Mouse (Mus musculus): Measurements from ENCODE around the gene Dusp10. TPM values are rescaled to one million over a fixed set of nuclear protein-coding genes. Genes with fewer than 3 reads are reported as not detected.

Dusp10 gene
- total and polyA plus RNA-seq, 2 experiments = 2.1 to 6.5 TPM

- H3K4me3 ChIP-seq (ENCODE audit: insufficient read depth, low read depth, low read length) = no peak overlapping the region
- peak overlapping the region; percentile 14 for H3K27ac ChIP-seq (replicated peaks; ENCODE audit: insufficient read depth, low read depth, low read length)
- WGBS = 68% methylated on average over 4 of the region's 4 CpGs
- no peaks in the 10 kb centered on the region for H3K36me3 ChIP-seq (ENCODE audit: control insufficient read depth, insufficient read depth, low read length)
- no peaks in the 10 kb centered on the region for H3K27me3 ChIP-seq (ENCODE audit: control insufficient read depth, insufficient read depth, low read length)
- H3K9ac ChIP-seq (ENCODE audit: low read depth, low read length) = no peak overlapping the region
- H3K79me2 ChIP-seq (ENCODE audit: control insufficient read depth, insufficient read depth, low read length) = peaks cover 13% of the 10 kb centered on the region; the same call in 1 of the 2 replicates
- no peak for DNase-seq (ENCODE audit: extremely low read depth, low read depth, low spot score)
- peaks cover 32% of the 10 kb centered on the region for H3K4me1 ChIP-seq (ENCODE audit: control insufficient read depth, insufficient read depth, low read length)
- TF ChIP-seq POLR2A (IDR thresholded peaks at IDR 0.05; ENCODE audit: extremely low read depth, insufficient read depth, low read length) (no peak), CTCF (IDR thresholded peaks at IDR 0.05; ENCODE audit: low read depth, low read length) (no peak)
Observed at GRCm38 (mm10) chr1:184052331-184052730, 39.2 kb downstream of the Dusp10 start.

- WGBS = 18% methylated on average over 4 of the region's 4 CpGs
- peaks cover 38% of the 10 kb centered on the region for H3K4me1 ChIP-seq (ENCODE audit: control insufficient read depth, insufficient read depth, low read length)
Observed at GRCm38 (mm10) chr1:184053141-184053540, 40.0 kb downstream of the Dusp10 start.

GRCm38 (mm10) chr1:184053711-184054110, 40.6 kb downstream of the Dusp10 start:
- H3K9ac ChIP-seq (ENCODE audit: low read depth, low read length) = no peak overlapping the region
- no peaks in the 10 kb centered on the region for H3K36me3 ChIP-seq (ENCODE audit: control insufficient read depth, insufficient read depth, low read length)
- 64% methylated on average over 4 of the region's 4 CpGs for WGBS
- peaks cover 40% of the 10 kb centered on the region for H3K4me1 ChIP-seq (ENCODE audit: control insufficient read depth, insufficient read depth, low read length)
- no peaks in the 10 kb centered on the region for H3K27me3 ChIP-seq (ENCODE audit: control insufficient read depth, insufficient read depth, low read length)
- no peak for TF ChIP-seq POLR2A (IDR thresholded peaks at IDR 0.05; ENCODE audit: extremely low read depth, insufficient read depth, low read length)
- TF ChIP-seq CTCF (IDR thresholded peaks at IDR 0.05; ENCODE audit: low read depth, low read length) = no peak
- peaks cover 16% of the 10 kb centered on the region; the same call in 1 of the 2 replicates for H3K79me2 ChIP-seq (ENCODE audit: control insufficient read depth, insufficient read depth, low read length)
- peak overlapping the region; percentile 85 for H3K27ac ChIP-seq (replicated peaks; ENCODE audit: insufficient read depth, low read depth, low read length)
- H3K4me3 ChIP-seq (ENCODE audit: insufficient read depth, low read depth, low read length) = no peak overlapping the region
- peak; percentile 42 for DNase-seq (ENCODE audit: extremely low read depth, low read depth, low spot score)

More at GRCm38 (mm10) chr1:184053141-184053540, 40.0 kb downstream of the Dusp10 start:
- Histone ChIP-seq H3K79me2 (ENCODE audit: control insufficient read depth, insufficient read depth, low read length) (peaks cover 16% of the 10 kb centered on the region; the same call in 1 of the 2 replicates), H3K9ac (ENCODE audit: low read depth, low read length) (peak overlapping the region; percentile 52), H3K4me3 (ENCODE audit: insufficient read depth, low read depth, low read length) (no peak overlapping the region), H3K36me3 (ENCODE audit: control insufficient read depth, insufficient read depth, low read length) (no peaks in the 10 kb centered on the region), H3K27ac (replicated peaks; ENCODE audit: insufficient read depth, low read depth, low read length) (peak overlapping the region; percentile 85), H3K27me3 (ENCODE audit: control insufficient read depth, insufficient read depth, low read length) (no peaks in the 10 kb centered on the region)
- DNase-seq (ENCODE audit: extremely low read depth, low read depth, low spot score) = peak; percentile 85
- no peak for TF ChIP-seq CTCF (IDR thresholded peaks at IDR 0.05; ENCODE audit: low read depth, low read length)
- TF ChIP-seq POLR2A (IDR thresholded peaks at IDR 0.05; ENCODE audit: extremely low read depth, insufficient read depth, low read length) = no peak

GRCm38 (mm10) chr1:184054176-184054575, 41.1 kb downstream of the Dusp10 start:
- WGBS = 86% methylated on average over 2 of the region's 2 CpGs
- Histone ChIP-seq H3K79me2 (ENCODE audit: control insufficient read depth, insufficient read depth, low read length) (peaks cover 17% of the 10 kb centered on the region; the same call in 1 of the 2 replicates), H3K9ac (ENCODE audit: low read depth, low read length) (no peak overlapping the region), H3K4me1 (ENCODE audit: control insufficient read depth, insufficient read depth, low read length) (peaks cover 38% of the 10 kb centered on the region), H3K27ac (replicated peaks; ENCODE audit: insufficient read depth, low read depth, low read length) (no peak overlapping the region), H3K4me3 (ENCODE audit: insufficient read depth, low read depth, low read length) (no peak overlapping the region), H3K27me3 (ENCODE audit: control insufficient read depth, insufficient read depth, low read length) (no peaks in the 10 kb centered on the region), H3K36me3 (ENCODE audit: control insufficient read depth, insufficient read depth, low read length) (no peaks in the 10 kb centered on the region)
- TF ChIP-seq POLR2A (IDR thresholded peaks at IDR 0.05; ENCODE audit: extremely low read depth, insufficient read depth, low read length) (no peak), CTCF (IDR thresholded peaks at IDR 0.05; ENCODE audit: low read depth, low read length) (no peak)
- DNase-seq (ENCODE audit: extremely low read depth, low read depth, low spot score) = peak; percentile 25

- whole genome bisulfite sequencing = 9% methylated on average over 8 of the region's 8 CpGs
- H3K27me3 ChIP-seq (ENCODE audit: control insufficient read depth, insufficient read depth, low read length) = no peaks in the 10 kb centered on the region
- H3K4me1 ChIP-seq (ENCODE audit: control insufficient read depth, insufficient read depth, low read length) = peaks cover 49% of the 10 kb centered on the region
- no peaks in the 10 kb centered on the region for H3K36me3 ChIP-seq (ENCODE audit: control insufficient read depth, insufficient read depth, low read length)
- H3K79me2 ChIP-seq (ENCODE audit: control insufficient read depth, insufficient read depth, low read length) = peaks cover 10% of the 10 kb centered on the region; the same call in 1 of the 2 replicates
- H3K4me3 ChIP-seq (ENCODE audit: insufficient read depth, low read depth, low read length) = no peak overlapping the region
- DNase-seq (ENCODE audit: extremely low read depth, low read depth, low spot score) = peak; percentile 88
- no peak overlapping the region for H3K9ac ChIP-seq (ENCODE audit: low read depth, low read length)
- peak overlapping the region; percentile 73 for H3K27ac ChIP-seq (replicated peaks; ENCODE audit: insufficient read depth, low read depth, low read length)
- TF ChIP-seq POLR2A (IDR thresholded peaks at IDR 0.05; ENCODE audit: extremely low read depth, insufficient read depth, low read length) = no peak
- no peak for TF ChIP-seq CTCF (IDR thresholded peaks at IDR 0.05; ENCODE audit: low read depth, low read length)
Observed at GRCm38 (mm10) chr1:184058206-184058605, 45.1 kb downstream of the Dusp10 start.

GRCm38 (mm10) chr1:184059814-184060213, 46.7 kb downstream of the Dusp10 start:
- no peak overlapping the region for H3K4me3 ChIP-seq (ENCODE audit: insufficient read depth, low read depth, low read length)

More at GRCm38 (mm10) chr1:184059814-184060213, 46.7 kb downstream of the Dusp10 start:
- H3K36me3 ChIP-seq (ENCODE audit: control insufficient read depth, insufficient read depth, low read length) = no peaks in the 10 kb centered on the region
- peaks cover 38% of the 10 kb centered on the region for H3K4me1 ChIP-seq (ENCODE audit: control insufficient read depth, insufficient read depth, low read length)
- H3K9ac ChIP-seq (ENCODE audit: low read depth, low read length) = no peak overlapping the region; the same call in 1 of the 2 replicates
- TF ChIP-seq CTCF (IDR thresholded peaks at IDR 0.05; ENCODE audit: low read depth, low read length) (no peak), POLR2A (IDR thresholded peaks at IDR 0.05; ENCODE audit: extremely low read depth, insufficient read depth, low read length) (no peak)
- no peaks in the 10 kb centered on the region for H3K27me3 ChIP-seq (ENCODE audit: control insufficient read depth, insufficient read depth, low read length)
- no peak for DNase-seq (ENCODE audit: extremely low read depth, low read depth, low spot score)
- H3K79me2 ChIP-seq (ENCODE audit: control insufficient read depth, insufficient read depth, low read length) = peaks cover 14% of the 10 kb centered on the region; the same call in 1 of the 2 replicates
- 48% methylated on average over 3 of the region's 3 CpGs for WGBS
- H3K27ac ChIP-seq (replicated peaks; ENCODE audit: insufficient read depth, low read depth, low read length) = peak overlapping the region; percentile 93
